Mouse (Mus musculus) kidney, adult 9 months (tissue): ENCODE measurements around the gene Fam198a.
A peak's percentile ranks its signal among the peaks of the same experiment; 100 is the strongest.

ENCODE experiments used
- DNase-seq: peaks from one replicate; pipeline ENCODE4 v3.0.0; 2022

Gene Fam198a

GRCm38 (mm10) chr9:121926634-121927405 lies 24.0 kb upstream of the Fam198a start:
- DNase-seq, result no peak

DNA sequence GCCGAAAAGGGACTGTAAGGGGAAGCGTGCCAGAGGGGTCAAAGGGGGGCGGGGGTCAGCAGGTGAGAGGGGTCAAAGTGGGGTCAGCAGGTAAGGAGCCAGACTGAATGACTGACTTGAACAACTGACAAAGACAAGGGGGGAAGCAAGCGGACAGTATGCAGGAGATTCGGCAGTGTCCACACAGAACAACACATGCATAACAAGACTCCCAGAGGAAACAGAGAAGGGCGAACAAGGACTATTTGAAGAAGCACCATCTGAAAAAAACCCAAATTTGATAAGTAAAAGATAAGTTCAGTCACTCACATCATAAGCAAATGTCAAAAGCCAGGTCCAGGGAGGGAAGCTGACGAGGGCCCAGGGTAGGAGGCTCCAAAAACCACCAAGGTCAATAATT lies 23.1 kb upstream of the Fam198a start:
- DNase-seq, result no peak

DNA sequence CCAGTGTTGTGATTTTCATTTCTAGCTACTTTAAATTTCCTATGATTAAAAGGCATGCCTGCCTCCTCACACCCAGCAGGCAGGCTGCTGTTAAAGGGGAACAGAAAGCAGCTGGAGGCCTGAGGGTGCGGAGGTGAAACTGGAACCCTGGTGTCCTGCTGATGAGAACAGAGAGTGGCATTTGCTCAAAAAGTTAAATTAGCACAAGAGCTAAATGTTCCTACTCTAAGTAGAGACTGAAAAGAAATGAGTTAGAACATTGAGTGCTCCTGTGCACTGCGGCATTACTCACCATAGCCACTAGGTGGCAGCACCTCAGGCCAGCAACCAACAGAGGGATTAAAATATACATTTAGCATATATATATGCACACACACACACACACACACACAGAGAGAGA lies 22.3 kb upstream of the Fam198a start:
- DNase-seq, result peak; percentile 30

DNA sequence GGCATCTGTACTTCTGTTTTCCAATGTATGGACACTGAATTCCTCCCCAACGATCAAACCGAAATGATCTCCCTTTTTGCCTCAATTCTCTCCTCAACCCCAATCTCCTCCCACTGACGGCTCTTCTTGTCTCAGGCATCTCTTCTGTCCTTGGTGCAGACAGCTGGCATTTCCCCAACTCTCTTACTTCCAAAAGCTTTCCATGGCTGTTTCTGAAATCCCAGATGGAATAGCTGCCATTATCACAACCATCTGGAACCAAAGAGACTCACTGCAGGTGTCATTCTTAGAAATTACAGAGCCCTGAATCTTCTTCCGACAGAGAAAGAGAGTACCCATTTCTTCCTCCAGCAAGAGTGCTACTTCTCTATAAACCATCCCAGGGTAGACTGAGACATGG lies 15.9 kb upstream of the Fam198a start:
- no peak for DNase-seq

- no peak for DNase-seq
Observed at GRCm38 (mm10) chr9:121936952-121937351, 13.8 kb upstream of the Fam198a start.

DNA sequence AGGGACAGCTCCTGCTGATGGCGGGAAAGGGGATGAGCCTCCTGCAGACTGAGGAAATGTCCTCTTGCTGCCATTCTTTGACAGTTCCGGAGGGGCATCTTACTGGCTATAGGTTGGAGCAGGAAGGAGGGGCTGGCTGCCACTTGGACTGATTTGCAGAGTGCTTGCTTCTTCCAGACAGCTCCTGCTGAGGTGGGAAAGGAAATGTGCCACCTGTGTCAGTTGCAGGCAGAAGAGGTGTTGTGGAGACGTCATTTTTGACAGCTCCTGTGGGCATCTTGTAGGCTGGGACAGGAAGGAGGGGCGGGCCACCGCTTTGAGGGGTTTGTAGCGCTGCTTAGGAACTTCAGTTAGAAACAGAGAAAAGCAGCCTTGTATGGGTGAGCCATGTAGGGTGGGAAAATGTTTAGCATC lies 13.3 kb upstream of the Fam198a start:
- no peak for DNase-seq

GRCm38 (mm10) chr9:121937944-121938355 lies 12.8 kb upstream of the Fam198a start:
- no peak for DNase-seq

DNA sequence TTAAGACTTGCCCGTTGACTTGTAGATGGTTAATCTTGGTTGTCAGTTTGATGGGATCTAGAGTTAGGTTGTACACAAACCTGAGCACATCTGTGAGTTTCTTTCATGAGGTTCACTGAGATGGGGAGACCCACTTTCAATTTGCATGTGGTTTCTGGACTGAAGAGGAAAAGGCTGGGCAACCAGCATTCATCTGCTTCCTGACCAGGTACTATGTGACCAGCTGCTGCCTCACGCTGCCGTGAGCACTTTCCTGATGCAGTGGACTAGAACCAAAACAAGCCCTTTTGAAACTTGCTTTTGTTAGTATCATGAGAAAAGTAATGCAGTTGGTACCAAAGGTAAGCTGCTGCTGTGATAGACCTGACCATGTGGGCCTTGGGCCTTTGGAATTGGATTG lies 7.8 kb upstream of the Fam198a start:
- no peak for DNase-seq

DNA sequence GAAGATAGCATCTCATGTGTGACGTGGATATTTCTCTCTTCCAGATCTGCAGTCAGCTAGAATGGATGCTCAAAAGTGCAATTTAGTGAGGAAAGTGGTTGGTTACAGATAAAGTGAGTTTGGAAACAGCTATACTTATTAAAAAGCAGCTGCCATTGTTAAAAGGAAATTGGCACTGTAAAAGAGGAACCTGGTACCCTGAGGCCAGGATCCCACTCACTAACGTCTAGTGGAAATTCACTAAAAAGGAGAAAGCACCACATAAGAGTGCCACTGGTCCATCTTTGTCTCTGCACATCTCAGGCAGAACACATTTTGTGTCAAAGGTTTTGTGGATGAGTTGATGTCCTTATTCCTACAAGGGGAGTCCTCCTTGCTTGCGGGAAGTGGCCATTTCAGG lies 7.2 kb upstream of the Fam198a start:
- no peak for DNase-seq

- DNase-seq, result peak; percentile 63
Observed at GRCm38 (mm10) chr9:121947784-121948183, 3.0 kb upstream of the Fam198a start.

DNA sequence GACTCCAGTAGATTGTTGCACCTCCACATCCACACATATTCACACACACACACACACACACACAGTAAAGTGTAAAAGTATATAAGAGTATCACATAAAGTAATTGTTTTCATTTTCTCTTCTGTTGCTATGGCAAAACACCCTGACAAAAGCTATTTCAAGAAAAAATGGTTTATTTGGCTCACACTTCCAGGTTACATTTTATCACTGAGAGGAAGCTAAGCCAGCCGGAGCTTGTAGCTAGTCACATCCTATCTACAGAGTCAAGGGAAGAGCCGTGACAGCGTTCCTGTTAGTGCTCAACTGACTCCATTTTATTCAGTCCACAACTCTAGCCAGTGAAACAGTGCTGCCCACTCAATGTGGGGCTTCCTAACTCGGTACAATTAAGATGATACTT lies 2.4 kb upstream of the Fam198a start:
- no peak for DNase-seq

DNA sequence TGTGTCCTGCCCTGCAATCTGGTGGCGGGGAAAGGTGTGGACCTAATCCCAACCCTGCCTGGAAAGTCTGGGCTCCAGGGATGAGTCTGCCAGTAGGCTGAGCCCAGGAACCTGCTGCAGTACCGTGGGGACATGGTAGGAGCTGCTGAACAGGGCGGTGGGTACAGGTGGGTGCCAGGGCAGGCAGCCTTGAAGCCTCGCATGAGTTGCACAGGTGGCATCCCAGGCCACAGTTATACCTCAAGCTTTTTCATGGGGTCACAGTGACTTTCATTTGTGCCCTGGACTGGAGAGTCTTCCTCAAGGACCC lies 281 bp downstream of the Fam198a start:
- no peak for DNase-seq

DNA sequence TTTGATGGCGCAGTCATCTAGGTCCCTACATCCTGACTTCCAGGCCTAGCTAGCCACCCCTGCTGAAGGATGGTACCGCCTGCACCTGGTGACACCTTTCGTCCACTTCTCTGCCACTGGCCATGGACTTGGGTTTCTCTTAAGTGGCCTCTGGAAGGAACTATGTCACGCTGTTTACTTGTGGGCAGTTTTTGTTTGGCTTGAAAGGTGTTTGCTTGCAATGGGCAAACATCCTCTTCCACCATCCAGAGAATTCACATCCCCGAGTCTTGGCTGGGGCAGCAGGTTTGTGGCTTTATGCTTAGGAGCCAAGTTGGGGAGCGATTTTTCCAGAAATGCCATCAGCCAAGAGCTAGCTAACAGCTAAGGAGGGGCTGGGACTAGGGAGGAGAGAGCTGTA lies 1.8 kb downstream of the Fam198a start:
- no peak for DNase-seq

- DNase-seq, result no peak
Observed at GRCm38 (mm10) chr9:121959966-121960635, 9.3 kb downstream of the Fam198a start.

GRCm38 (mm10) chr9:121964941-121965340 lies 14.2 kb downstream of the Fam198a start:
- no peak for DNase-seq

GRCm38 (mm10) chr9:121968258-121968657 lies 17.5 kb downstream of the Fam198a start:
- peak; percentile 29 for DNase-seq

- no peak for DNase-seq
Observed at GRCm38 (mm10) chr9:121969841-121970381, 19.1 kb downstream of the Fam198a start.

DNA sequence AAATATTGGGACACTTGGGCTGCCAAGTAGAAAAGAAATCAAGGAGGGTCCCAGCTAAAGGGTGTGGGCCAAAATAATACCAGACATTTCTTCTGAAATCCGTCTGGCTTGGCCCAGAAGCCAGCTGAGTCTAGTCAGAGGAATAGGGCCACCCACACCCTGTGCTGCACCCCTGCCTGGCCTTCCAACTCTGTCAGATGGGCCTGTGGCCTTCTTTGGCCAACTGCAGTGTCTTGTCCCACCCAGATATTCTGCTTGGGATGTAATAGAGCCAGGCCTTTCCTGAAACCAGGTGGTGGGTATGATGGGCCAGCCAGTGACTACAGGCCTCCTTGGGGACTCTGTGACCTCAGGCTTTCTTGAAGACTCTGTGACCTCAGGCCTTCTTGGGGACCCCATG lies 22.4 kb downstream of the Fam198a start:
- DNase-seq, result no peak

DNA sequence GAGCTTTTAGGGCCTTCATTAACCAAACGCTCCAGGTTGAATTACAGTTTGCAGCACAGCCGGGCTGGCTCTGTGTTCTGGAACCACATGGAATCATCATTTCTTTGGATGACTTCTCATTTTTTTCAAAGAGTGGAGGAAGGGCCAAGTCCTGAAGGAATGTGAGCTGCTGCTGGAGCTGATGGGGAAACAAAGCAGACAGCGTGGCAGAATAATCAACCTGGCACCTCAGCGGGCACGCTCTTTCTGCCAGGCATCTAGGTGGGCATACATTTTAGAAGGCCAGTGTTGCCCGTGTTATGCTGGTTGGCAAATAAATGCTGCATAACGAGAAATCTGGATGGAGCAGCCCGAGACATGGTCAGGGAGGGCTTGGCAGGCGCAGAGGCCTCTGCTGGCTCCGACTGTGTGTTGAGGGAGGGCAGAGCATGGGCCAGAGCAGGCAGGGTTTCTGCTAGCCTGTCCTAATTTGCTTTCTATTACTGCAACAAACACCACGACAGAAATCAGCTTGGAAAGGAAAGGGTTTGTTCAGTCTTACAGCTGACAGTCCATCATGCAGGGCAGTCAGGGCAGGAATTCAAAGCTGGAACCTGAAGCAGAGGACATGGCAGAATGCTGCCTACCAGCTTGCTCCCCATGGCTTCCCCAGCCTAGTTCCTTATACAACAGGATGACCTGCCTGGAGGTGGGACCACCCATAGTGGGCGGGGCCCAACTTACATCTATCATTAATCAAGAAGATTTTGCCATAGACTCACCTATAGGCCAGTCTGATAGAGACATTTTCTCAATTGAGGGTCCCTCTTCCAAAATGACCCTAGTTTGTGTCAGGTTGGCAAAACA lies 23.6 kb downstream of the Fam198a start:
- no peak for DNase-seq

- DNase-seq, result no peak
Observed at GRCm38 (mm10) chr9:121975321-121975720, 24.5 kb downstream of the Fam198a start.

DNA sequence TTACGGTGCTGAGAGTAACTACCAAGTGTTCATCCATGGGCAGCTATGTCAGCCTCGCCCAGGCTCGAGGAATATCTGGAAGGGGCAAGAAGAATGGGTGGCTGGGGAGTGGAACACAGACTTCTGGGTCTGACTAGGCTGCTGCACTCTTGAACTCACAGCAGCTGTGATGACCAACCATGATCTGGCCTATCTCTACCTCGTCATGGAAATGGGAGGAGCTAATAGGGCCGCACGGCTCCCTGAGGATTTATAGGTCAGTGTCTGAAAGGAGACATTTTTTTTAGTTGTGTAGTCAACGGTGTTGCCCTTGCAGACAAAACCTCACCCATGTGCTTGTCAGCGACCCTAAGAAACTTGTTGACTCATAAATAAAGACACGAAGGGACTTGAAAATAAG lies 30.3 kb downstream of the Fam198a start:
- DNase-seq, result no peak

DNA sequence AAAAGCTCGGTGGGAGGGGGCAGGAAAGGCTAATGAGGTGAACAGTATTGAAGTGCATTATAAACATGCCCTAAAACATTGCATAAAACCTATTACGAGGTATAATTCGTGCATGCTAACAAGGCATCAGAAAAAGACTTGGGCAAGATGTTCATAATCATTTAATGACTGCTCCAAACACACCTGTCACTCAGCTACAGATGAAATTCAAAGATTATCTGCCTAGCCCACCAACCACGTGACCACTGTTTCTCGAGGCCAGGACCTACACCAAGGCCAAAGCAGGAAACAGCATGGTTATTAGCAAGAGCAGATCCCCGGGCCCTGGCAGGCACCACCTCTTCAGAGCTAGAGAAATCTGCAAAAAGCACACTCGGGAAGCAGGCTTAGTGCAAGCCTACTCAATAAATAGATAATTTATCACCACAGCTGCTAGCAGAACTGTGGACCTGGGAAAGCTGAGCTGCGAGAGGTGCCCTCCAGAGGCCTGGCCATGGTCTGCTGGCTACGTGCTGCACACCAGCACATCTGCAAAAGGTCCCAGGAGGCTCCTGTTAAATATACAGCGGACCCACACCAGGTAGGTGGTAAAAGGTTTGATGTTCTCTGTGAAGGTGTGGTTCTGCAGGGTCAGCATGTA lies 30.8 kb downstream of the Fam198a start:
- no peak for DNase-seq

DNA sequence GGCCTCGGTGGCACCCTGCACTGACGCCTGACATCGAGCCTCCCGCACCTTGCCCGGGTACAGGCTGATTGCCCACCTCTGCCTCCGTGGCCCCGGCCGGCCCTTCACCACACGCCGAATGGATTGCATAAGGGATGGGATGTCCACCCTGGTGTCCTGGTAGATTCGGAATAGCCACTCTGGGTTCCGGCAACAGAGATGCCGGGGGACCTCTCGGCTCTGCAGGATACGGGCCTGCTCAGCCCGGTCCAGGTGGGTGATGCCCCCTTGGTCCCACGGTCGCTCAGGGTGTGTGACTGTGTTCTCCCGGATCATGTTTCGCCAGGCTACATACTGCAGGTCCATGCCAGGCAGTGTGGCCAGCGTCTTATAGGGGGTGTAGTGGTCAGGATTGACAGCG lies 31.4 kb downstream of the Fam198a start:
- DNase-seq, result no peak
